Mouse (Mus musculus): ENCODE measurements around the gene Stap2.

Gene Stap2

GRCm38 (mm10) chr17:56024931-56025330, 19.5 kb upstream of the Stap2 start:
- DNase-seq (ENCODE audit: low read depth, low spot score), result no peak

- DNase-seq (ENCODE audit: low read depth, low spot score), result no peak
Observed at GRCm38 (mm10) chr17:56024476-56024875, 19.1 kb upstream of the Stap2 start.

GRCm38 (mm10) chr17:56023386-56023785, 18.0 kb upstream of the Stap2 start:
- no peak for DNase-seq (ENCODE audit: low read depth, low spot score)

GRCm38 (mm10) chr17:56022989-56023290, 17.6 kb upstream of the Stap2 start:
- DNase-seq (ENCODE audit: low read depth, low spot score), result no peak

- no peak for DNase-seq (ENCODE audit: low read depth, low spot score)
Observed at GRCm38 (mm10) chr17:56022131-56022988, 17.0 kb upstream of the Stap2 start.

DNA sequence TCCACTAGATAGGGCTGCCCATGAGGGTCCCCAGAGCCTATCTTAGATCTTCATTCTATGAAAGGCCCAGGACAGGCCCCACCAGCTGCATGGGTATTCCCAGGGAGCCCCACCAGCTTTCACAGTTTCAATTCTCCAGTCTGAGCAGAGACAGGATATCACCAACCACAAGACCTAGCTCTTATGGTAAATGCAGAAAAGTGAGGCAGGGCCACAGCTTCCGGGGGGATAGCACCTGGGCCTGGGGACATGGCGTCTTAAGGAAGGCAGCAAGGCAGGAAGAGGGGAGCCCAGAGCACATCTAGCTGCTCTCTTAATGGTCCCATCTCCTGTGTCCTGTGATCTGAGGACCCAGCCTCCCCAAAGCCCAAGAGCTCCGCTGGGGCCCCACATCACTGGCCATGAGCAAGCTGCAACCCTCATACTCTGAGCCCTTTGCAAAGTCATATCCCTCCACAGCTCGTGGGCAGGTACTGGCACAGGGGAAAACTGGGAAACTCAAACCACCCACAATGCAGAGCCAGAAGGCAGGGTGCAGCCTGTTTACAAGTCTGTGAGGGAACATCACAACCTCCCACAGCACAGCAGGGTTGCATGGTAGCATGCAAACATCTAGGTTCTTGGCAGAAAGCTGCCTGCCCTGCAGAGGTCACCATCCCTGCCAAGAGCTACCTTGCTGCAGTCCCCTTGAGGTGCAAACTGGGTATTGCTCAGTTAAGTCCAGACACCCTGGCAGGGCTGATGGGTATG, 16.0 kb upstream of the Stap2 start:
- DNase-seq (ENCODE audit: low read depth, low spot score), result no peak

DNA sequence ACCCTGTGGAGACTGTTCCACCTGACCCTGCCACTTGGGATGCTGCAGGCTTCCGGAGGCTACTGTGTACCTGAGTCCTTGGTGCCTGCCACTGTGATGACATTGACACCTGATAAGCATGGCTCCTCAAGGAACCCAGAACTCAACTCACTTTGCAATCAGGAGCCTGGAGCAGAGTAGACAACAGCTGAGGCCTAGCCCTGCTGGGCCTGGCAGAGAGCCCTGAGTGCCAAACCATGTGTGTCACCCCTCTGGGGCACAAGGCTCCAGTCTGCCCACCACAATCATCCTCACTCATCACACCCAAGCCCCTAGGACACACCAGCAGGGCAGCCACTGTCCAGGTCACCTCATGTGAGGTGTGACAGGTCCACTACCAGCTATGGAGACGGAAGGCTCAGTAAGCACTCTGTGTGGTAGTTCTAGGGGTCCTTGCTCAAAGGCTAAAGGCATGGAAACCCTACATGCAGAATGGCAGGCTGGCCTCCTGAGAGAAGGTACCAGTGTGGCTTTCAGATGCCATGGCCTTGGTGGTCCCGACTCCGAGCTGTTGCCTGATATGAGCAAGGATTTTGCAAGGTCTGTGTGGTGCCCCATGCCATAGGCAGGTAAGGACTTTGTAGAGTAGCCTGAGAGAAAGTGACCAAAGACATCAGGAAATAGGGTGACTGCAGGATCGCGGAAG, 15.2 kb upstream of the Stap2 start:
- DNase-seq (ENCODE audit: low read depth, low spot score), result no peak

- no peak for DNase-seq (ENCODE audit: low read depth, low spot score)
Observed at GRCm38 (mm10) chr17:56018347-56019131, 13.2 kb upstream of the Stap2 start.

GRCm38 (mm10) chr17:56017848-56018247, 12.5 kb upstream of the Stap2 start:
- no peak for DNase-seq (ENCODE audit: low read depth, low spot score)

- DNase-seq (ENCODE audit: low read depth, low spot score), result no peak
Observed at GRCm38 (mm10) chr17:56016793-56017785, 11.7 kb upstream of the Stap2 start.

DNA sequence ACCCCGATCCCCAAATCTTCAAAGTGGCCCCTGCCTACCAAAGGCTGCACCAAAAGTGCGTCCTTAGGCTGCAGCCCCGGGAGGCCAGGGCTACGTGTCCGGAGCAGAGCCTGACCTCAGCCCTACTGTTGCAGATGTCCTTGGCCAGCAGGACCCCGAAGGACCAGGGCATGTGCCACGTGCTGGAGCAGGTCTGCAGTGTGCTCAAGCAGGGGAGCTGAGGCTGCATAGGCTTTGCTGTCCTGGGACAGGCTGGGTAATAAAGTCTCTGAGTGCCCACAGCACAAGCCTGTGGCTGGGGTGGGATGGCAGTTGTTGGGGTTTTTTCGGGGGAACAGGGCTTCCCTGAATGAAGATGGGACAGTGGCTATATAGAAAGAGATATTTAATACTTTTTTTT, 11.0 kb upstream of the Stap2 start:
- DNase-seq (ENCODE audit: low read depth, low spot score), result no peak

- no peak for DNase-seq (ENCODE audit: low read depth, low spot score)
Observed at GRCm38 (mm10) chr17:56015293-56015692, 9.9 kb upstream of the Stap2 start.

- no peak for DNase-seq (ENCODE audit: low read depth, low spot score)
Observed at GRCm38 (mm10) chr17:56011441-56011840, 6.1 kb upstream of the Stap2 start.

DNA sequence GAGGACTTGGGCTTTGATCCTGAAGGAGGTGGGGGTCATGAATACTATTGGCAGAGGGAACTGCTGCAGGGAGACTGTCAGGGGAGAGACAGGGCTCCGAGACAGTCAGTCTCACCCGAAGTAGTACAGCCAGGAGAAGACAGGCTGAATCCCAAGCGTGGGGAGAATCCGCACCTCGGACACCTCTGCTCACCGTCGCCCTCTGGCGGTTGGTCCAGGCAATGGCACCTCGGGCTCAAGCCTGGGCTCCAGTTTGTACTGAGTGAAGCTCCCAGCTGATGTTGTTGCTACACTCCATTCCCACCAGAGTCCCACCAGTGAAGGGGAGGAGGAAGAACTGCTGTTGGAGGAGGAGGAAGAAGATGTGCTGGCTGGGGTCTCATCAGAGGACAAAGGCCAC, 5.3 kb upstream of the Stap2 start:
- peak; percentile 47 for DNase-seq (ENCODE audit: low read depth, low spot score)

DNA sequence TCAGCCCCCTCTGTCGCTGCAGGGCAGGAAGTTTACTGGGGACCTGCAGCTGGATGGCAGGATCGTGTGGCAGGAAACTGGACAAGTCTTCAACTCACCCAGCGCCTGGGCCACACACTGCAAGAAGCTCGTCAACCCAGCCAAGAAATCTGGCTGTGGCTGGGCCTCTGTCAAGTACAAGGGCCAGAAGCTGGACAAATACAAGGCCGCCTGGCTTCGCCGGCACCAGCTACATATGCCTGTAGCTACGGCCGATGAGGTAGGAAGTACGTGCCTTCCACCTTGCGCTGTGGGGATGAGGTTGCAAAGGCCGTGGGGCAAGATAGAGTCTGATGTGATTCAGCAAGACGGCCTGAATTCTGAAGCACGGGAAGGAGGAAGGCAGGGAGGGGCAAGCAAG, 4.9 kb upstream of the Stap2 start:
- no peak for DNase-seq (ENCODE audit: low read depth, low spot score)

GRCm38 (mm10) chr17:56009962-56010240, 4.5 kb upstream of the Stap2 start:
- DNase-seq (ENCODE audit: low read depth, low spot score), result no peak

GRCm38 (mm10) chr17:56009088-56009961, 3.9 kb upstream of the Stap2 start:
- DNase-seq (ENCODE audit: low read depth, low spot score), result peak; percentile 83

GRCm38 (mm10) chr17:56008356-56009087, 3.1 kb upstream of the Stap2 start:
- peak; percentile 93 for DNase-seq (ENCODE audit: low read depth, low spot score)

All from embryo, embryonic 11.5 days (tissue).